Mouse (Mus musculus) CD4-positive, CD25-positive, alpha-beta regulatory T cell (primary cell): Measurements from ENCODE around the gene Tpsab1. TPM values are rescaled to one million over a fixed set of nuclear protein-coding genes. Genes with fewer than 3 reads are reported as not detected.

Source experiments
- polyA plus RNA-seq: library from polyadenylated mRNA; unstranded; fragments of 100-300 nt; shearing (Covaris generic); gene quantifications from one replicate; pipeline ENCODE4 v1.2.1, GENCODE M21; 2017

Gene Tpsab1
- polyA plus RNA-seq = not detected

DNA sequence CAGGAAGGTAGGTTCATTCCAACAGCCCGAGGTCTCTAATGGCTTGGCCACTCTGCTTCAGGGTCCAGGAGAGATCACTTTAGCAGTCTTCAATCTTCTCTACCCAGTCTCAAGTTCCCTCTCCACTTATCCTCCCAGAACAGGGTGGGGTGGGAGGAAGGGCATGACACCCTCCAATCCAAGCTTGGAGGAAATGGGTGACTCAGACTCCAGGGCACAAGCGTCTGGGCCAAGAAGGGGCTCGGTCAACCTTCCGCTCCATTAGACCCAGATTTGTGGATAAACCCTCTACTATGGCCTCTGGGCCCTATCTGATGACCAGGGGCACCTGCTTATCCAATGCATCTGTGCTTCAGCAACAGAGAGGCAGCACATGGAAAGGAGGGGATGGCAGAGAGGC lies at the start of gene Tpsab1:
TSS of gene Tpsab1 (minus strand) at position 101 of the 400 bp plus-strand sequence.

DNA sequence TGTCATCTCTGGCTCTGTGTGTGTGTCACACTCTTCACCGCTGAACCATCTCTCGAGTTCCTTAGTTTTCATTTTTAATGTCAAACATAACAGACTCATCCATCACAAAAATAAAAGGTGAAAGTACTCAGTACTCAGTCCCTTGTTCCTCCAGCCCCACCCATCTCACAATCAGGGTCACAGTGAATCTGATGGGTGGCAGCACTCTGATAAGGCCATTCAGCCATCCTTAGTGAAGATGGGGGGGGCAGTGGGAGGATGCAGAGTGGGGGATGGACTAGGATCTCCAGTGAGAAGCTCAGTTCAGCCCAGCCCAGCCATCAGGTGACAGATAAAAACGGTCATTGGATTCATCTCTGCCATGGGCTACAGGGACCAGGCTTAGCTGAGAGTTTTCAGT lies 23.6 kb upstream of the Tpsab1 start, which contains the start of gene Tpsg1:
TSS of gene Tpsg1 (plus strand) at position 301 of the 400 bp plus-strand sequence.

DNA sequence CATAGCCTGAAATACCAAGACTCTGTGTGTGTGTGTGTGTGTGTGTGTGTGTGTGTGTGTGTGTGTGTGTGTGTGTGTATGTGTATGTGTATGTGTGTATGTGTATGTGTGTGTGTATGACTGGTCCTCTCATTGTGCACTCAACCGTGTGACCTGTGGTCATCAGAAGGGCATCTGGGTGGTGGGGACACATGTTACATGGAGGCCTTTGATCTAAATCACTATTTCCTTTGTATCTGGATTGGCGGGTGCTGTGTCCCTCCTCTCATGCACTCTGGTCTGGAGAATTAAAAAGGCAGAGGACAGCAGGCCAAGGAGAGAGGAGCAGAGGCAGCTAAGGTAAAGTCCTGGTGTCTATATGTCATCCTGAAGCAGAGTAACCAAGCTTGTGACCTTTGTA lies 20.6 kb upstream of the Tpsab1 start, which contains the start of gene Tpsb2:
TSS of gene Tpsb2 (plus strand) at position 301 of the 400 bp plus-strand sequence.

DNA sequence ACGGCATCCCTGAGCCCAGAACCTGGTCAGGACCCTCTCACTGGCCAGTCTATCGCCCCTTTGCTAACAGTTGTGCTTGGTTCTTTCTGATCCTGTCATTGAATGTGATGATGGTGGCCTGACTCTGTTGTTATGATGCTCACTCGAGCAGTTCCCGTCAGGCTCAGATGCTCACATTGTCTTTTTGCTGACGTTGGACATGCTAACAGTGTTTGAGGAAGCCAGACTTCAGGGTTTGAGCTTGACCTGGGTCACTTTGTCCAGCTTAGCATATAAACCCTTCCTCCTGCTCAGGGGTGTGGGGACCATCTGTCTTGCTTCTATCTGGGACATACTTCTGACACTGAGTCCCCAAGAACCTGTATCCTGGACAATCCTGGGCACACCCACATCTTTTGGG lies 27.0 kb downstream of the Tpsab1 start, which contains the start of gene Prss29:
TSS of gene Prss29 (plus strand) at position 301 of the 400 bp plus-strand sequence.

DNA sequence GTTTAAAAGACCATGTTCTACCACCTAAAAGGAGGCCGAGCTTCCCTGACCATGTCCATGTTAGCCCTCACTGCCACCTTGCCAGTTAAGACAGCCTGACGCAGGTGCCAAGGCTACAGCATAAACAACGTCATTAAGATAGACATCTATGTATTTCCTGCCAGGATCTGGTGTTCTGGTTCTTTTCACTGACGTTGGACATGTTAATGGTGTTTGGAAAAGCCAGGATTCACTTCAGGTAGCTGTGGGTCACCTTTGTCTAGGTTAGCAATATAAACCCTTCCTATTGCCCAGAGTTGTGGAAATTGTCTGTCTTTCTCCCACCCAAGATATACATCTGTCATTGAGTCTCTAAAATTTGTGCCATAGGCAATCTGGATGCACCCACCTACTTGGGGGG lies 37.0 kb downstream of the Tpsab1 start, which contains the start of gene Prss28:
TSS of gene Prss28 (plus strand) at position 301 of the 400 bp plus-strand sequence.

DNA sequence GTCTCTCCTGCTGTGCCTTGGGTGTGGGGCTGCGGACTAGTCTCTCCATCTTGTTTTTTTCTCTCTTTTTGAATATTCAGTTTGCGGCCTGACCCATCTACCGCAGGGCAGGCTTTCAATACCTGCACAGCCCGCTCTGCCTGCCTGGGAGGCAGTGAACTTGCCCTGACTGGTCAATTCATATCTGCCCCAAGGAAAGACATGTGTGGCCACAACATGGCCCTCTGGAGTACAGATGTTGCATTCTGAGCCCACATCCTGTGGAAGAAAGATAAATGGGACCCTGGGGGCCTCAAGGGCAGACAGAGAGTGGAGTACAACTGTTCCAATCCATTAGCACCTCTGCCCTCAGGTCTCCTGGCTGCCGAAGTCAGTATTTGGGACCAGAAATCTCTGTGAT lies 47.3 kb downstream of the Tpsab1 start, which contains the start of gene Prss34:
TSS of gene Prss34 (plus strand) at position 301 of the 400 bp plus-strand sequence.

Other genes with a start within 250 kb of the Tpsab1 start
- gene Telo2, start 229.6 kb downstream of the Tpsab1 start, polyA plus RNA-seq = 34.5 TPM
- 0.22 TPM for gene Ptx4, start 224.8 kb downstream of the Tpsab1 start, polyA plus RNA-seq
- 37.3 TPM for gene Clcn7, start 212.2 kb downstream of the Tpsab1 start, polyA plus RNA-seq
- gene Ccdc154, start 183.1 kb downstream of the Tpsab1 start, polyA plus RNA-seq = not detected
- not detected for gene Gm38655, start 170.1 kb downstream of the Tpsab1 start, polyA plus RNA-seq
- 30.2 TPM for gene BC003965, start 161.0 kb downstream of the Tpsab1 start, polyA plus RNA-seq
- gene Unkl, start 157.2 kb downstream of the Tpsab1 start, polyA plus RNA-seq = 34.6 TPM
- 77.5 TPM for gene Gnptg, start 105.4 kb downstream of the Tpsab1 start, polyA plus RNA-seq
- gene Tsr3, start 105.4 kb downstream of the Tpsab1 start, polyA plus RNA-seq = 53.0 TPM
- 19.3 TPM for gene Baiap3, start 89.2 kb downstream of the Tpsab1 start, polyA plus RNA-seq
- 539 TPM for gene Ube2i, start 70.9 kb downstream of the Tpsab1 start, polyA plus RNA-seq
- 0.19 TPM for gene Prss34, start 47.2 kb downstream of the Tpsab1 start, polyA plus RNA-seq
- not detected for gene Prss28, start 36.9 kb downstream of the Tpsab1 start, polyA plus RNA-seq
- gene Prss29, start 26.9 kb downstream of the Tpsab1 start, polyA plus RNA-seq = not detected
- gene Tpsb2, start 20.7 kb upstream of the Tpsab1 start, polyA plus RNA-seq = not detected
- not detected for gene Tpsg1, start 23.7 kb upstream of the Tpsab1 start, polyA plus RNA-seq
- not detected for gene Cacna1h, start 88.2 kb upstream of the Tpsab1 start, polyA plus RNA-seq
- gene Tekt4, start 109.1 kb upstream of the Tpsab1 start, polyA plus RNA-seq = not detected
- not detected for gene Sstr5, start 151.7 kb upstream of the Tpsab1 start, polyA plus RNA-seq
- not detected for gene Sox8, start 225.1 kb upstream of the Tpsab1 start, polyA plus RNA-seq
- 22.4 TPM for gene Lmf1, start 233.5 kb upstream of the Tpsab1 start, polyA plus RNA-seq